Mouse (Mus musculus) liver, postnatal 0 days (tissue): ENCODE measurements around the gene Rap2a. TPM values are rescaled to one million over a fixed set of nuclear protein-coding genes. Genes with fewer than 3 reads are reported as not detected.

ENCODE experiments used
- ATAC-seq: fragments of 200-750 bp; cut with Nextera tagmentation; 2 replicates; pipeline ENCODE4 v1.8.0; 2017; ENCODE audit warnings: mild to moderate bottlenecking, moderate library complexity
- DNase-seq: peaks from one replicate; pipeline ENCODE4 v3.0.0-alpha.2; 2016
- H3K27ac ChIP-seq: fragments of 300-500 bp; sonication (generic); 2 replicates; pipeline ENCODE4 v1.5.1; 2014; ENCODE audit warnings: antibody characterized with exemption, moderate library complexity, mild to moderate bottlenecking, low read depth
- H3K27me3 ChIP-seq: fragments of 300-500 bp; sonication (generic); 2 replicates; pipeline ENCODE4 v1.6.1; 2014; ENCODE audit warnings: low read length, control low read depth, mixed read lengths; ENCODE audit not compliant: insufficient read depth
- H3K36me3 ChIP-seq: fragments of 300-500 bp; sonication (generic); replicated peaks from 2 replicates; pipeline ENCODE4 v1.6.1; 2014; ENCODE audit warnings: mild to moderate bottlenecking, control low read depth, low read length, moderate library complexity, mixed read lengths; ENCODE audit not compliant: insufficient read depth
- H3K4me1 ChIP-seq: fragments of 300-500 bp; sonication (generic); 2 replicates; pipeline ENCODE4 v1.6.1; 2014; ENCODE audit warnings: antibody characterized with exemption, mild to moderate bottlenecking, control low read depth; ENCODE audit not compliant: insufficient read depth
- H3K4me2 ChIP-seq: fragments of 300-500 bp; sonication (generic); 2 replicates; pipeline ENCODE4 v1.6.1; 2014; ENCODE audit warnings: low read depth, mild to moderate bottlenecking, low read length, moderate library complexity, mixed read lengths
- H3K4me3 ChIP-seq: fragments of 300-500 bp; sonication (generic); 2 replicates; pipeline ENCODE4 v1.5.1; 2014; ENCODE audit warnings: low read depth, low read length
- H3K9ac ChIP-seq: fragments of 300-500 bp; sonication (generic); replicated peaks from 2 replicates; pipeline ENCODE4 v1.6.1; 2014; ENCODE audit warnings: mild to moderate bottlenecking, moderate library complexity
- H3K9me3 ChIP-seq: fragments of 300-500 bp; sonication (generic); 2 replicates; pipeline ENCODE4 v1.6.1; 2016; ENCODE audit warnings: mild to moderate bottlenecking, control low read depth, low read length, mixed read lengths
- CTCF ChIP-seq: sonication (generic); IDR thresholded peaks from 2 replicates; pipeline ENCODE4 v1.5.1; 2016; ENCODE audit warnings: antibody characterized with exemption, low read depth
- EP300 ChIP-seq: IDR thresholded peaks from 2 replicates; pipeline ENCODE4 v1.6.1; 2016; ENCODE audit warnings: antibody characterized with exemption, low read depth, mild to moderate bottlenecking
- WGBS: fragments of 180-500 bp; shearing (Covaris S2); extraction: QIAGEN DNeasy Blood & Tissue Kit; methylation state at CpG from one replicate; pipeline ENCODE4 v1.1.7; 2014; ENCODE audit not compliant: insufficient replicate concordance; 5-methylcytosine and 5-hydroxymethylcytosine counted together
- polyA plus RNA-seq: library from polyadenylated mRNA; unstranded; fragments of >200 nt; fragmentation: Nextera tagmentation; extraction: Ambion mirVana; gene quantifications from 2 replicates; pipeline ENCODE4 v1.2.1, GENCODE M21; 2015

Gene Rap2a
- polyA plus RNA-seq, 1 experiment from 2014 or later, result 3.4 TPM

GRCm38 (mm10) chr14:120496284-120496683 is 18.0 kb downstream of the Rap2a start:
- no peaks in the 10 kb centered on the region for H3K27me3 ChIP-seq
- H3K4me3 ChIP-seq, result no peak overlapping the region
- H3K4me1 ChIP-seq, result no peaks in the 10 kb centered on the region
- no peaks in the 10 kb centered on the region for H3K9me3 ChIP-seq
- no peak overlapping the region for H3K4me2 ChIP-seq
- DNase-seq (no peak), ATAC-seq (no peak)
- H3K27ac ChIP-seq, result no peak overlapping the region
- 25% methylated on average over 5 of the region's 5 CpGs for WGBS
- H3K9ac ChIP-seq, result 0 out of 2 replicates have a peak overlapping the region, but pooled peaks have one; percentile 13
- no peak for TF ChIP-seq EP300
- no peaks in the 10 kb centered on the region for H3K36me3 ChIP-seq

- TF ChIP-seq EP300 (no peak), CTCF (no peak)
- Histone ChIP-seq H3K27me3 (no peaks in the 10 kb centered on the region), H3K9ac (no peak overlapping the region), H3K4me1 (no peaks in the 10 kb centered on the region), H3K4me2 (no peak overlapping the region), H3K4me3 (no peak overlapping the region), H3K27ac (no peak overlapping the region), H3K9me3 (no peaks in the 10 kb centered on the region), H3K36me3 (no peaks in the 10 kb centered on the region)
- DNase-seq (no peak), ATAC-seq (no peak)
- WGBS, result 60% methylated on average over 5 of the region's 5 CpGs
Measured at GRCm38 (mm10) chr14:120496827-120497226, 18.6 kb downstream of the Rap2a start.

GRCm38 (mm10) chr14:120499096-120499495 is 20.9 kb downstream of the Rap2a start:
- no peaks in the 10 kb centered on the region for H3K36me3 ChIP-seq
- ATAC-seq, result no peak
- no peak for DNase-seq
- no peak overlapping the region for H3K4me3 ChIP-seq
- no peaks in the 10 kb centered on the region for H3K27me3 ChIP-seq
- H3K9ac ChIP-seq, result no peak overlapping the region
- H3K4me2 ChIP-seq, result no peak overlapping the region
- H3K27ac ChIP-seq, result no peak overlapping the region
- no peaks in the 10 kb centered on the region for H3K9me3 ChIP-seq
- TF ChIP-seq EP300, result no peak
- no peak for TF ChIP-seq CTCF
- no peaks in the 10 kb centered on the region for H3K4me1 ChIP-seq
- WGBS, result 86% methylated on average over 10 of the region's 10 CpGs

- H3K36me3 ChIP-seq, result no peaks in the 10 kb centered on the region
- H3K27me3 ChIP-seq, result no peaks in the 10 kb centered on the region
- no peaks in the 10 kb centered on the region for H3K4me1 ChIP-seq
- H3K4me3 ChIP-seq, result no peak overlapping the region
- no peaks in the 10 kb centered on the region for H3K9me3 ChIP-seq
- H3K4me2 ChIP-seq, result no peak overlapping the region
- no peak overlapping the region for H3K9ac ChIP-seq
- H3K27ac ChIP-seq, result no peak overlapping the region
- TF ChIP-seq CTCF (no peak), EP300 (no peak)
- WGBS, result 78% methylated on average over 6 of the region's 6 CpGs
- ATAC-seq (no peak), DNase-seq (no peak)
Measured at GRCm38 (mm10) chr14:120499601-120500000, 21.4 kb downstream of the Rap2a start.

GRCm38 (mm10) chr14:120500021-120500560 is 21.8 kb downstream of the Rap2a start:
- H3K27ac ChIP-seq, result no peak overlapping the region
- H3K4me1 ChIP-seq, result no peaks in the 10 kb centered on the region
- no peak overlapping the region for H3K4me3 ChIP-seq
- no peak for DNase-seq
- no peaks in the 10 kb centered on the region for H3K27me3 ChIP-seq
- no peak for TF ChIP-seq CTCF
- TF ChIP-seq EP300, result no peak
- H3K9ac ChIP-seq, result no peak overlapping the region
- H3K36me3 ChIP-seq, result no peaks in the 10 kb centered on the region
- no peak overlapping the region for H3K4me2 ChIP-seq
- no peaks in the 10 kb centered on the region for H3K9me3 ChIP-seq
- no peak for ATAC-seq
- WGBS, result 71% methylated on average over 12 of the region's 12 CpGs

GRCm38 (mm10) chr14:120500791-120501190 is 22.5 kb downstream of the Rap2a start:
- Histone ChIP-seq H3K9ac (no peak overlapping the region), H3K4me3 (no peak overlapping the region), H3K36me3 (no peaks in the 10 kb centered on the region), H3K27ac (no peak overlapping the region), H3K4me1 (no peaks in the 10 kb centered on the region), H3K9me3 (no peaks in the 10 kb centered on the region), H3K27me3 (no peaks in the 10 kb centered on the region), H3K4me2 (no peak overlapping the region)
- no peak for TF ChIP-seq CTCF
- TF ChIP-seq EP300, result no peak
- 80% methylated on average over 5 of the region's 5 CpGs for WGBS
- ATAC-seq, result no peak
- no peak for DNase-seq

- Histone ChIP-seq H3K9me3 (no peaks in the 10 kb centered on the region), H3K9ac (no peak overlapping the region), H3K27me3 (no peaks in the 10 kb centered on the region), H3K4me2 (no peak overlapping the region), H3K36me3 (no peaks in the 10 kb centered on the region), H3K4me1 (no peaks in the 10 kb centered on the region), H3K4me3 (no peak overlapping the region), H3K27ac (no peak overlapping the region)
- WGBS, result 92% methylated on average over 12 of the region's 12 CpGs
- no peak for ATAC-seq
- no peak for DNase-seq
- TF ChIP-seq EP300 (no peak), CTCF (no peak)
Measured at GRCm38 (mm10) chr14:120503641-120504040, 25.4 kb downstream of the Rap2a start.
